Comparison of ENCODE assay signal across 8 mouse cellular contexts in genomic region chr8:120289191-120289590, GRCm38 (mm10).
DNase-seq lines count a peak whose midpoint lies in the region; ATAC-seq and TF ChIP-seq lines count a peak whose summit lies in the region.

No protein-coding gene starts in this region.

- no peak for TF ChIP-seq CTCF in E14TG2a.4 (conservative IDR thresholded peaks at IDR 0.05; ENCODE audit: low read length)
- no peak for TF ChIP-seq CTCF in kidney, adult 2 months (conservative IDR thresholded peaks at IDR 0.05; ENCODE audit: insufficient read depth, insufficient read length, low read depth, low read length)

- TF ChIP-seq POLR2A in kidney, adult 2 months (IDR thresholded peaks at IDR 0.05; ENCODE audit: low read depth, low read length) = no peak

- DNase-seq in hindbrain, embryonic 10.5 days (ENCODE audit: low spot score) = no peak
- DNase-seq in embryonic facial prominence, embryonic 14.5 days (ENCODE audit: low spot score) = no peak
- DNase-seq in cerebellum, adult 11 months = no peak
- DNase-seq in kidney, adult 2 months = no peak
- no peak for DNase-seq in layer of hippocampus, adult 8-10 months (ENCODE audit: low spot score in 2 of 2)

- no peak for ATAC-seq in hindbrain, embryonic 16.5 days
- ATAC-seq in embryonic facial prominence, embryonic 14.5 days (ENCODE audit: low read depth) = no peak
- no peak for ATAC-seq in limb, embryonic 13.5 days (ENCODE audit: low FRiP score, low read depth)

- WGBS in hindbrain, embryonic 10.5 days = 86% methylated on average over 7 of the region's 7 CpGs
- WGBS in hindbrain, embryonic 16.5 days = 85% methylated on average over 7 of the region's 7 CpGs
- WGBS in embryonic facial prominence, embryonic 14.5 days = 75% methylated on average over 6 of the region's 7 CpGs
- 85% methylated on average over 7 of the region's 7 CpGs for WGBS in limb, embryonic 13.5 days
- WGBS in kidney, adult 2 months = 85% methylated on average over 7 of the region's 7 CpGs

- no peak overlapping the region for H3K4me3 ChIP-seq in hindbrain, embryonic 10.5 days
- no peak overlapping the region for H3K4me3 ChIP-seq in hindbrain, embryonic 16.5 days (ENCODE audit: low read length)
- H3K4me3 ChIP-seq in E14TG2a.4 (replicated peaks; ENCODE audit: low read length) = peak overlapping the region; percentile 72
- H3K4me3 ChIP-seq in embryonic facial prominence, embryonic 14.5 days (ENCODE audit: low read depth, low read length) = no peak overlapping the region
- H3K4me3 ChIP-seq in limb, embryonic 13.5 days = no peak overlapping the region
- H3K4me3 ChIP-seq in kidney, adult 2 months (ENCODE audit: insufficient read depth, low read depth, low read length) = no peak overlapping the region

- peaks cover 55% of the 10 kb centered on the region for H3K27me3 ChIP-seq in hindbrain, embryonic 10.5 days (ENCODE audit: insufficient read depth, poor library complexity, severe bottlenecking)
- no peaks in the 10 kb centered on the region for H3K27me3 ChIP-seq in hindbrain, embryonic 16.5 days (replicated peaks; ENCODE audit: control insufficient read depth, insufficient read depth, low read length)
- peaks cover 21% of the 10 kb centered on the region for H3K27me3 ChIP-seq in E14TG2a.4 (ENCODE audit: insufficient read depth, low read length)
- H3K27me3 ChIP-seq in embryonic facial prominence, embryonic 14.5 days (replicated peaks; ENCODE audit: control insufficient read depth, insufficient read depth, low read length) = no peaks in the 10 kb centered on the region
- H3K27me3 ChIP-seq in limb, embryonic 13.5 days = no peaks in the 10 kb centered on the region
- no peaks in the 10 kb centered on the region for H3K27me3 ChIP-seq in kidney, adult 2 months (replicated peaks; ENCODE audit: control insufficient read depth, insufficient read depth, low read length)

- peak overlapping the region; percentile 83 for H3K27ac ChIP-seq in hindbrain, embryonic 10.5 days
- H3K27ac ChIP-seq in hindbrain, embryonic 16.5 days (ENCODE audit: low read depth, low read length) = no peak overlapping the region
- no peak overlapping the region for H3K27ac ChIP-seq in embryonic facial prominence, embryonic 14.5 days (replicated peaks; ENCODE audit: low read depth, low read length)
- H3K27ac ChIP-seq in limb, embryonic 13.5 days = no peak overlapping the region; the same call in 1 of the 2 replicates
- no peak overlapping the region for H3K27ac ChIP-seq in kidney, adult 2 months (ENCODE audit: insufficient read depth, low read depth, low read length)

- no peak overlapping the region for H3K4me2 ChIP-seq in hindbrain, embryonic 16.5 days (ENCODE audit: low read length)
- no peak overlapping the region for H3K4me2 ChIP-seq in embryonic facial prominence, embryonic 14.5 days (ENCODE audit: low read depth, low read length)
- no peak overlapping the region for H3K4me2 ChIP-seq in limb, embryonic 13.5 days (replicated peaks)

- no peaks in the 10 kb centered on the region for H3K36me3 ChIP-seq in hindbrain, embryonic 10.5 days
- H3K36me3 ChIP-seq in hindbrain, embryonic 16.5 days (ENCODE audit: control insufficient read depth, insufficient read depth, low read length) = no peaks in the 10 kb centered on the region
- H3K36me3 ChIP-seq in E14TG2a.4 (ENCODE audit: insufficient read depth, low read length) = no peaks in the 10 kb centered on the region
- H3K36me3 ChIP-seq in embryonic facial prominence, embryonic 14.5 days (ENCODE audit: control insufficient read depth, insufficient read depth, low read length) = no peaks in the 10 kb centered on the region
- no peaks in the 10 kb centered on the region for H3K36me3 ChIP-seq in limb, embryonic 13.5 days
- H3K36me3 ChIP-seq in kidney, adult 2 months (ENCODE audit: control insufficient read depth, insufficient read depth, low read length) = no peaks in the 10 kb centered on the region

- H3K9me3 ChIP-seq in hindbrain, embryonic 10.5 days = no peaks in the 10 kb centered on the region
- H3K9me3 ChIP-seq in hindbrain, embryonic 16.5 days (ENCODE audit: control insufficient read depth, low read length) = no peaks in the 10 kb centered on the region
- H3K9me3 ChIP-seq in E14TG2a.4 (ENCODE audit: low read length) = no peaks in the 10 kb centered on the region
- no peaks in the 10 kb centered on the region for H3K9me3 ChIP-seq in embryonic facial prominence, embryonic 14.5 days (ENCODE audit: control insufficient read depth, low read length)
- H3K9me3 ChIP-seq in limb, embryonic 13.5 days = no peaks in the 10 kb centered on the region

- H3K9ac ChIP-seq in hindbrain, embryonic 16.5 days (ENCODE audit: low read depth, low read length) = no peak overlapping the region
- H3K9ac ChIP-seq in embryonic facial prominence, embryonic 14.5 days (ENCODE audit: low read depth, low read length) = peak overlapping the region; percentile 5; the same call in 1 of the 2 replicates
- H3K9ac ChIP-seq in limb, embryonic 13.5 days = peak overlapping the region; percentile 43

- peaks cover 94% of the 10 kb centered on the region for H3K4me1 ChIP-seq in hindbrain, embryonic 10.5 days (replicated peaks)
- H3K4me1 ChIP-seq in hindbrain, embryonic 16.5 days (ENCODE audit: control insufficient read depth, insufficient read depth, low read depth, low read length) = peaks cover 75% of the 10 kb centered on the region
- H3K4me1 ChIP-seq in E14TG2a.4 (replicated peaks; ENCODE audit: low read depth, low read length) = peaks cover 51% of the 10 kb centered on the region
- peaks cover 72% of the 10 kb centered on the region for H3K4me1 ChIP-seq in embryonic facial prominence, embryonic 14.5 days (ENCODE audit: control insufficient read depth, insufficient read depth, low read length)
- peaks cover 94% of the 10 kb centered on the region for H3K4me1 ChIP-seq in limb, embryonic 13.5 days
- peaks cover 4% of the 10 kb centered on the region; the same call in 1 of the 2 replicates for H3K4me1 ChIP-seq in kidney, adult 2 months (ENCODE audit: control insufficient read depth, insufficient read depth, low read length)
